Mouse (Mus musculus) forebrain, embryonic 13.5 days (tissue): ENCODE data around the gene Olfr281. TPM values are rescaled to one million over a fixed set of nuclear protein-coding genes. Genes with fewer than 3 reads are reported as not detected.

ENCODE experiments used
- ATAC-seq: fragments of 200-750 bp; cut with Nextera tagmentation; 2 replicates; pipeline ENCODE4 v1.8.0; 2017
- H3K27ac ChIP-seq: fragments of 300-500 bp; sonication (generic); 2 replicates; pipeline ENCODE4 v1.5.1; 2015; ENCODE audit warnings: inconsistent platforms, mild to moderate bottlenecking, moderate library complexity
- H3K27me3 ChIP-seq: fragments of 300-500 bp; sonication (generic); 2 replicates; pipeline ENCODE4 v1.6.1; 2015; ENCODE audit warnings: mild to moderate bottlenecking, inconsistent platforms
- H3K36me3 ChIP-seq: fragments of 300-500 bp; sonication (generic); 2 replicates; pipeline ENCODE4 v1.6.1; 2015; ENCODE audit warnings: mild to moderate bottlenecking, inconsistent platforms; ENCODE audit not compliant: poor library complexity, severe bottlenecking
- H3K4me1 ChIP-seq: fragments of 300-500 bp; sonication (generic); 2 replicates; pipeline ENCODE4 v1.6.1; 2015; ENCODE audit warnings: inconsistent platforms
- H3K4me2 ChIP-seq: fragments of 300-500 bp; sonication (generic); 2 replicates; pipeline ENCODE4 v1.6.1; 2015; ENCODE audit warnings: inconsistent platforms, mild to moderate bottlenecking, moderate library complexity
- H3K4me3 ChIP-seq: fragments of 300-500 bp; sonication (generic); 2 replicates; pipeline ENCODE4 v1.5.1; 2015; ENCODE audit warnings: mild to moderate bottlenecking, inconsistent platforms
- H3K9ac ChIP-seq: fragments of 300-500 bp; sonication (generic); 2 replicates; pipeline ENCODE4 v1.6.1; 2015; ENCODE audit warnings: mild to moderate bottlenecking, inconsistent platforms
- H3K9me3 ChIP-seq: fragments of 300-500 bp; sonication (generic); replicated peaks from 2 replicates; pipeline ENCODE4 v1.6.1; 2016; ENCODE audit warnings: inconsistent platforms
- whole genome bisulfite sequencing: fragments of 180-500 bp; shearing (Covaris S2); methylation state at CpG from one replicate; pipeline ENCODE4 v1.1.7; 2015; 5-methylcytosine and 5-hydroxymethylcytosine counted together
- polyA plus RNA-seq: library from polyadenylated mRNA; unstranded; fragments of >200 nt; fragmentation: Nextera tagmentation; extraction: Ambion mirVana; gene quantifications from 2 replicates; pipeline ENCODE4 v1.2.1, GENCODE M21; 2015

Gene Olfr281
- polyA plus RNA-seq, 1 experiment from 2014 or later, result not detected

DNA sequence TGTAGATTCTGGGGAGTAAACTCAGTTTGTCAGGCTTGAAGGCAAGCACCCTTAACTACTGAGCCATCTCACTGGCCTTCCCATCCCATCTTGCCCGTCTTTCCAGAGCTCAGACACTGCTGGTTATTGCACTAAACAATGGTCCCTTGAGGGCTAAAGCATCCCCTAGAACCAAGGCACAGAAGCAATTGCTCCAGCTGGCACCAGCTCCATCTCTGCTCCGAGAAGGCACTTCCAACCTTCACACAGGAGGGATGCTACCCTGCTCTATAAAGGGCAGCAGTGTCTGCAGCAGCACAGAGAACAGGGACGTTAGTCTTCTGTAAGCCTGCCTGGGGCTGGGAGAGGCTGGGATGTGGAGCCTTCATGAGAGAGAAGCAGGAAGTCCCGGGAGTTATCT lies 39.7 kb downstream of the Olfr281 start, which contains the start of gene Olfr279:
Olfr279 (plus strand) TSS at position 301 of the 400 bp plus-strand sequence.
- Histone ChIP-seq H3K4me1 (no peaks in the 10 kb centered on the region), H3K27ac (no peak within 1 kb of the TSS), H3K4me2 (no peak within 1 kb of the TSS), H3K27me3 (no peaks in the 10 kb centered on the region), H3K36me3 (no peaks in the 10 kb centered on the region), H3K4me3 (no peak within 1 kb of the TSS), H3K9ac (no peak within 1 kb of the TSS), H3K9me3 (no peaks in the 10 kb centered on the region)
- no peak for ATAC-seq
- WGBS, result 71% methylated on average over 4 of the region's 4 CpGs

DNA sequence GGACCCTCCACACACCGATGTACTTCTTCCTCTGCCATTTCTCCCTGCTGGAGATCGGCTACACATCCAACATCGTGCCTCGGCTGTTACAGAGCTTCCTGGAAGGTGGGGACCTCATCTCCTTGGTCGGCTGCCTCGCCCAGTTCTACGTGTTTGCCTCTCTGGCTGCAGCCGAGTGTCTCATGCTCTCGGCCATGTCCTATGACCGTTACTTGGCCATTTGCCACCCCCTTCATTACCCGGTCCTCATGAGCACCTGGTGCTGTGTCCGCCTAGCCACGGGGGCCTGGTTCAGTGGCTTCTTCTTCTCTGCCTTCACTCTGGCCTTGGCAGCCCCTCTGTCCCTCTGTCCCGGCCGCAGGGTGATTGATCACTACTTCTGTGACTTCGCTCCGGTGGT lies 45.2 kb downstream of the Olfr281 start:
- no peak overlapping the region for H3K4me2 ChIP-seq
- no peak overlapping the region for H3K9ac ChIP-seq
- no peaks in the 10 kb centered on the region for H3K9me3 ChIP-seq
- no peaks in the 10 kb centered on the region for H3K27me3 ChIP-seq
- no peak for ATAC-seq
- no peak overlapping the region for H3K4me3 ChIP-seq
- no peaks in the 10 kb centered on the region for H3K4me1 ChIP-seq
- WGBS, result 92% methylated on average over 17 of the region's 17 CpGs
- no peak overlapping the region for H3K27ac ChIP-seq
- H3K36me3 ChIP-seq, result no peaks in the 10 kb centered on the region

DNA sequence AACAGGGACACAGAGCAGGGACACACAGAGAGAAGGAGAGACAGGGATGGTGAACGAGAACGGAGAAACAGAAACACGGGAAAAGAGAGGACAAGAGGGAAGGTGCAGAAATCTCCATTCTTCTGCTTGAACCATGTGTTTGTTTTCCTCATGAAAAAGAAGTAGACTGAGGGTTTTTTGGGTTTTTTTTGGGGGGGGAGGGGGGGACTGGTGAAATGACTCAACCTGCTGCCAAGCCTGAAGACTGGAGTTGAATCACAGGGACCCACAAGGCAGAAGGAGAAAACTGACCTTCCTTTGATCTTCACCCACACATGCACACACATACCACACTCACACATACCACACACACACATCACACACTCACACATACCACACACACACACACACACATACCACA lies 50.9 kb downstream of the Olfr281 start:
- H3K4me1 ChIP-seq, result no peaks in the 10 kb centered on the region
- no peak overlapping the region for H3K4me2 ChIP-seq
- ATAC-seq, result no peak
- H3K36me3 ChIP-seq, result no peaks in the 10 kb centered on the region
- no peak overlapping the region for H3K4me3 ChIP-seq
- 0 out of 2 replicates have a peak, but pooled peaks cover 3% of the 10 kb centered on the region for H3K27me3 ChIP-seq
- H3K9ac ChIP-seq, result no peak overlapping the region
- H3K27ac ChIP-seq, result no peak overlapping the region
- WGBS, result 88% methylated on average over 3 of the region's 3 CpGs
- H3K9me3 ChIP-seq, result no peaks in the 10 kb centered on the region

DNA sequence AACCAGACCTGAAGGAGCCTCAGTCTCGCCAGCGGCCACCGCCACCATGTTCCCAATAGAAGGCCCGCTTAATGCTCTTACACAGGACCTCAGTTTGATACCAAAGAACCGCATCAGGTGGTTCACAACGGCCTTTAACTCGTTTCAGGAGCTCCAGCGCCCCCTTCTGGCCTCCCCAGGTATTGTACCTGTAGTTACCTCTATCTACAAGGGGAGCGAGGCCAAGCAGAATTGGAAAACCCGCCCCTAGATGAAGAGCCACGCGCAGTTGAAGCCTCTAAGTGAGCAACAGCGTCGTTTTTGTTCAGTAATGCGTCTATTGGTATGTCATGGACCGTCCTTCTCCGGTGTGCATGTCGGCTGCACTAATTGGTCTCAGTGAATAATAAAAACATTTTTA lies 52.1 kb downstream of the Olfr281 start:
- ATAC-seq, result no peak
- Histone ChIP-seq H3K4me3 (no peak overlapping the region), H3K4me1 (no peaks in the 10 kb centered on the region)

DNA sequence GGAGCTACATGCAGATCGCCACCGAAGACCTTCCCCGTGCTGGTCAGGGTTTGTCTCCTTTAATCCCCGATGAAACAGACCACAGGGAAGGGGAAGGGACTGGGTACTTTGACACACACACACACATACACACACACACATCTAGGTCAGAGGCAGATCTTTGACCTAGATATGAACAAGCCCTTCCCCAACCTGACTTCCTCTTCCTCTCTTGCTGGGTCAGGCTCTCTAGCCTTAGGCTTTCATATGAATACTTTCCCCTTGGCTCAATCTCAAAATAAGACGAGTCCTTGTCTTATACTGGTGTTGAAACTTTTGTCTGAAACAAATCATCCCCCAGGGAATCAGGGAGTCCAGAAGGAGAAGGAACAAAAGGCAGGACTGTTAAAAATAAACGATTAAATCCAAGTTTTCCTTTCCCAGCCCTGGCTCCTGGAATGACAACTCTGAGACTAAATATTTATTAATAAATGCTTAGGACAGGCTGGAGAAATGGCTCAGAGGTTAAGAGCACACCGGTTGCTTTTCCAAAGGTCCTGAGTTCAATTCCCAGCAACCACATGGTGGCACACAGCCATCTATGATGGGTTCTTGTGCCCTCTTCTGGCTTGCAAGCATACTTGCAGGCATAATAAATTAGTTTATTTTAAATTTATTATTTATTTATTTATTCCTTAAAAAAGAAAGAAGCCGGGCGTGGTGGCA lies 54.0 kb downstream of the Olfr281 start:
- no peaks in the 10 kb centered on the region for H3K9me3 ChIP-seq
- no peak overlapping the region for H3K9ac ChIP-seq
- H3K27ac ChIP-seq, result no peak overlapping the region
- 0 out of 2 replicates have a peak, but pooled peaks cover 3% of the 10 kb centered on the region for H3K27me3 ChIP-seq
- H3K4me2 ChIP-seq, result no peak overlapping the region
- no peak overlapping the region for H3K4me3 ChIP-seq
- no peak for ATAC-seq
- WGBS, result 85% methylated on average over 9 of the region's 9 CpGs
- H3K4me1 ChIP-seq, result peaks cover 6% of the 10 kb centered on the region
- H3K36me3 ChIP-seq, result no peaks in the 10 kb centered on the region

More for the DNA sequence above, 52.1 kb downstream of the Olfr281 start:
- WGBS, result 9% methylated on average over 18 of the region's 18 CpGs
- H3K9ac ChIP-seq, result no peak overlapping the region
- no peaks in the 10 kb centered on the region for H3K36me3 ChIP-seq
- 0 out of 2 replicates have a peak, but pooled peaks cover 3% of the 10 kb centered on the region for H3K27me3 ChIP-seq
- H3K9me3 ChIP-seq, result no peaks in the 10 kb centered on the region
- H3K27ac ChIP-seq, result no peak overlapping the region
- H3K4me2 ChIP-seq, result 0 out of 2 replicates have a peak overlapping the region, but pooled peaks have one; percentile 3

DNA sequence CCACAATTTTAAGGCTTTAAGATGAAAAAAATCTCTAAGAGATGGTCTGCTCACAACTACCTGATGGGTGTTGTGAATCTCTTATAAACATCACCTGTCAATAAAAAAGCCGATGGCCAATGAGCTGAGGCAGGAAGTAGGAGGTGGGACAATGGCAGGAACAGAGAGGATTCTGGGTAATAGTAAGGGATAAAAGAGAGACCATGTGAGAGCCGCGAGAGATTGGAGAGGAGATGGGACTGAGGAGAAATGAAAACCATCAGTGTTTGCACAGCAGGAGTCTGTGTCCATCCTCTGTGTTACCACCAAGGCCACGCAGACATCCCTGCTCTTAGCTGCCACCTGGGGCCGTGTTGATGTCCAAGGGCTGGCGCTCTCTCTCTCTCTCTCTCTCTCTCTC lies 54.9 kb downstream of the Olfr281 start:
- WGBS, result 88% methylated on average over 6 of the region's 6 CpGs
- no peak overlapping the region for H3K4me2 ChIP-seq
- H3K4me3 ChIP-seq, result no peak overlapping the region
- no peaks in the 10 kb centered on the region for H3K36me3 ChIP-seq
- no peak overlapping the region for H3K27ac ChIP-seq
- H3K9ac ChIP-seq, result no peak overlapping the region
- H3K4me1 ChIP-seq, result peaks cover 6% of the 10 kb centered on the region
- ATAC-seq, result no peak
- H3K27me3 ChIP-seq, result 0 out of 2 replicates have a peak, but pooled peaks cover 3% of the 10 kb centered on the region
- no peaks in the 10 kb centered on the region for H3K9me3 ChIP-seq

DNA sequence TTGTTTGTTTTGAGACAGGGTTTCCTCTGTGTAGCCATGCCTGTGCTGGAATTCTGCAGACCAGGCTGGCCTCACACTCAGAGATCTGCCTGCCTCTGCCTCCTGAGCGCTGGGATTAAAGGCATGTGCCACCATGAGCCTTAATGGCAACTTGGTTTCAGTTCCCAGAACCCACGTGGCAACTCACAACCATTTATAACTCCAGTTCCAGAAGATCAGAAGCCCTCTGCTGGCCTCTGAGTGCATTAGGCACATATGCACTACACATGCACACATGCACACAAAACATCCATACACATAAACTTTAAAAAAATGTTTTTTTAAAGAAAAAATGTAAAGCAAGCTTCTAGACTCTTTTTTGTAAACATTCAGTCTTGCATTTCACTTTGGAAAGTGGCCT lies 57.0 kb downstream of the Olfr281 start:
- H3K27me3 ChIP-seq, result 0 out of 2 replicates have a peak, but pooled peaks cover 3% of the 10 kb centered on the region
- 65% methylated on average over 2 of the region's 2 CpGs for WGBS
- peaks cover 6% of the 10 kb centered on the region for H3K4me1 ChIP-seq
- no peak overlapping the region for H3K4me3 ChIP-seq
- H3K9ac ChIP-seq, result no peak overlapping the region
- no peak overlapping the region for H3K27ac ChIP-seq
- no peaks in the 10 kb centered on the region for H3K9me3 ChIP-seq
- H3K4me2 ChIP-seq, result no peak overlapping the region
- H3K36me3 ChIP-seq, result no peaks in the 10 kb centered on the region
- ATAC-seq, result no peak

Other genes with a start within 250 kb of the Olfr281 start
- not detected in 2 replicates for gene Gm44579, start 231.6 kb upstream of the Olfr281 start, polyA plus RNA-seq
- not detected in 2 replicates for gene Olfr287, start 231.5 kb upstream of the Olfr281 start, polyA plus RNA-seq
- not detected in 2 replicates for gene Olfr286, start 218.1 kb upstream of the Olfr281 start, polyA plus RNA-seq
- gene H1fnt, start 195.3 kb upstream of the Olfr281 start, polyA plus RNA-seq, result not detected in 2 replicates
- gene Zfp641, start 156.4 kb upstream of the Olfr281 start, polyA plus RNA-seq, result 1.8 and 2.6 TPM in 2 replicates
- gene Olfr285, start 135.2 kb upstream of the Olfr281 start, polyA plus RNA-seq, result not detected in 2 replicates
- gene Olfr284, start 111.6 kb upstream of the Olfr281 start, polyA plus RNA-seq, result not detected in 2 replicates
- not detected in 2 replicates for gene Olfr283, start 71.6 kb upstream of the Olfr281 start, polyA plus RNA-seq
- gene Olfr282, start 21.4 kb upstream of the Olfr281 start, polyA plus RNA-seq, result not detected in 2 replicates
- gene OR5BS1P, start 17.3 kb downstream of the Olfr281 start, polyA plus RNA-seq, result not detected in 2 replicates
- not detected in 2 replicates for gene Lalba, start 30.1 kb downstream of the Olfr281 start, polyA plus RNA-seq
- not detected in 2 replicates for gene Olfr279, start 39.8 kb downstream of the Olfr281 start, polyA plus RNA-seq
- 150 and 157 TPM in 2 replicates for gene Kansl2, start 81.7 kb downstream of the Olfr281 start, polyA plus RNA-seq
- 63.6 and 68.1 TPM in 2 replicates for gene Ccnt1, start 118.3 kb downstream of the Olfr281 start, polyA plus RNA-seq
- gene 4930415O20Rik, start 118.4 kb downstream of the Olfr281 start, polyA plus RNA-seq, result not detected in 2 replicates
- 8.9 and 10.3 TPM in 2 replicates for gene Adcy6, start 157.5 kb downstream of the Olfr281 start, polyA plus RNA-seq
- 82.1 and 94.8 TPM in 2 replicates for gene Cacnb3, start 178.3 kb downstream of the Olfr281 start, polyA plus RNA-seq
- gene Ddx23, start 210.3 kb downstream of the Olfr281 start, polyA plus RNA-seq, result 32.5 and 33.3 TPM in 2 replicates
- 6.3 and 7.0 TPM in 2 replicates for gene Rnd1, start 224.9 kb downstream of the Olfr281 start, polyA plus RNA-seq